Mouse (Mus musculus): Measurements from ENCODE around the gene Ppp6r2.

DNA sequence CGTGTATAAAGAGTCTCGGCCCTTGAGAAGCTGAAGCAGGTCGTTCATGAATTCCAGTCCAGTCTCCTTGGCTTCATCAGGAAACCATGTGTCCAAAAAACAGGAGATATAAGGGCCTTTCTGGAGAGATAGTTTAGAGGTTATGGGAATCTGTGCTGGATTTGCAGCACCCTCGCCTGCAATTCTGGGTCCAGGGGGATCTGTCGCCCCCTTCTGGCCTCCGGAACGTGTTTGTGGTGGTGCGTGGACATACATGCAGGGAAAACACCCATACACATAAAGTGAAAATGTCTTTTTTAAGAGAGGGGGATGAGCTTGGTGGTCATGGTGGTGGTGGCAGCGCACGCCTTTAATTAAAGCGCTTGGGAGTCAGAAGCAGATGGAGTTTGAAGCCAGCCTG lies 104.8 kb downstream of the Ppp6r2 start:
- TF ChIP-seq CTCF (IDR thresholded peaks at IDR 0.05; ENCODE audit: low read depth) (peak; percentile 78), EP300 (IDR thresholded peaks at IDR 0.05; ENCODE audit: low read depth) (no peak)

All from liver, embryonic 14.5 days (tissue).